Mouse (Mus musculus) thymus, postnatal 0 days (tissue): Measurements from ENCODE around the gene Dnm3. TPM values are rescaled to one million over a fixed set of nuclear protein-coding genes. Genes with fewer than 3 reads are reported as not detected.

Experiments used
- DNase-seq: peaks from one replicate; pipeline ENCODE4 v3.0.0-alpha.2; 2015; ENCODE audit warnings: low spot score
- microRNA counts: library from miRNA; unstranded; fragments of <30 nt; microRNA quantifications from one replicate; lab custom pipeline; 2015
- microRNA-seq: library from miRNA; unstranded; fragments of <30 nt; microRNA quantifications from one replicate; pipeline ENCODE4, GENCODE M21; 2016; ENCODE audit warnings: borderline number of aligned reads
- polyA plus RNA-seq: library from polyadenylated mRNA; unstranded; fragments of >200 nt; fragmentation: Nextera tagmentation; extraction: Ambion mirVana; gene quantifications from 2 replicates; pipeline ENCODE4 v1.2.1, GENCODE M21; 2015

The Dnm3 gene
- polyA plus RNA-seq, 1 experiment from 2014 or later, result 2.2 TPM

DNA sequence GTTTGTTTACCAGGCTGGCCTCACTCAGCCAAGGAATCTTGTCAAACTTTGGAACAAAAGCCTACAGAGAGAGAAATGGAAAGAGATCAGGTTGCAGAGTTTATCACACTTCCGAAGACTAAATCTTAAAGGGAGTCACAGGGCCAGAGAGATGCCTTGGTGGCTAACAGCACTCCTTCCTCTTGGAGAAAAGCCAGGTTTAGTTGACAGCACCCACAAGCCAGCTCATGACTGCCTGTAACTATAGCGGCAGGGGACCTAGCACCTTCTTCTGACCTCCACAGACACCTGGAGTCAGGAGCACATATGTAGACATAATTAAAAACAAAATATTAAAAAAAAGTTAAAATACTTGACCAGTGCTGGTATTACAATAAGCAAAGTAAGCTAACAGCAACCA lies 509.9 kb downstream of the Dnm3 start:
- no peak for DNase-seq

- DNase-seq, result peak; percentile 25
Measured at GRCm38 (mm10) chr1:161962465-161963377, 515.1 kb downstream of the Dnm3 start.

GRCm38 (mm10) chr1:161957964-161958950 lies 519.6 kb downstream of the Dnm3 start:
- DNase-seq, result no peak

GRCm38 (mm10) chr1:161955846-161956245 lies 522.0 kb downstream of the Dnm3 start:
- DNase-seq, result no peak

DNA sequence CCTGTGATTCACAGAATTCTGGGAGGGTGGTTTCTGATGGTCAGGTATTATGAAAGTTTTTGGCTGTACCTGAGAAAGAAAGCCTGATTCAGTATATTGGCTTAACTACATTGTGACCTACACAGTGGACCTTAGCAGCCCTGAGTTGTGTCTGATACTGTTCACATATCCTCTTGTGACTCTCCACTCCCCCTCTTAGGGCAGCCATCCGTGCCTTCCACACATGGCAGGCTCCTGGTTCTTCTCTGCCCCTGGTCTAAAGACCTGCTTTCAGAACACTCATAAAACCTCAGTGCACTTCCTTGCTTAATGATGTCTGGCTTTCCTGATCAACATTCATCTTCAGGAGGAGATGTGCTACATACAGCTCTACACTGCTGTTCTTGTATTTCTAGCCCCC lies 525.2 kb downstream of the Dnm3 start:
- no peak for DNase-seq

DNA sequence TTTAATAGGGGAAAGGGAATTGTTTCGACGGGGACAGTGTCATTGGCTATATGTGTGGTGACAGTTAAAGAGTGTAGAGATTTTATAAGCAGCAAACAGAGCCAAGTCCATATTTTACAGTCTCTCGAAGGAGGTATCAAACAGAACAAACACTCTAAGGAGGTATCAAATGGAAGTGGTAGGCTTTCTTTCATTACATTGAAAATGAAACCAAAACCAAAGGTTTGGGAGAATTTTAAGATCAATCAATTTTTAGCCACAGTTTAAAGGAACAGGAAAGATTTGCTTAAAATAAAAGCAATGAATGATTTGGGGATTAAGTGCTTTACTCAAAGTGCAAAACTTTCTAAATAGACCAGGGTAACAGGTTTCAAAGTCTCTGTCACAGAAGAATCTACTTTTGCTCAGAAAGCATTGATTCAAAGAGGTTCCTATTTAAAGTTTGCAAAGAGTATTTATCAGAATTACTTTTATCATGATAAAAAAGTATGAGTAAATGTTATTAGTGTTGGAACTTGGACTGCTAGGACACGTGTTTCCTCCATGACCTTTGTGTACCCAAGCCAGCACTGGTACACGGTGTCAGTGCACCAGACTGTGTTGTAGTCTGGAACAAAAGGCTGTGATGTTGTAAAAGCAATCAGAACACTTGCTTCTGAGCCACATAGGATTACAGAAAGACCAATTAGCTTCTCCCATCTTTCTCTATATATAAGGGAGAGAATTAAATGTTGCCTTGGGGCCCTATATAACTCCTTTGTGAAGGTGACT lies 526.6 kb downstream of the Dnm3 start:
- no peak for DNase-seq

- DNase-seq, result no peak
Measured at GRCm38 (mm10) chr1:161942082-161942481, 535.8 kb downstream of the Dnm3 start.

MicroRNA genes within 50 kb of the gene (microRNA counts, 519-probe panel; counts per million panel counts)
- microRNA mmu-miR-199a-3p (lab: Ali Mortazavi, UCI) (6,260 counts per million, percentile 91 among the panel's probes with 10 or more counts), microRNA mmu-miR-199a-5p (lab: Ali Mortazavi, UCI) (7,066 counts per million, percentile 93 among the panel's probes with 10 or more counts), microRNA mmu-miR-214 (lab: Ali Mortazavi, UCI) (473 counts per million, percentile 71 among the panel's probes with 10 or more counts)

Small RNA genes lying within 50 kb of the gene (microRNA-seq; reads per million reads assigned to microRNA genes)
- gene Mir199a-2, result 11.2 reads per million, percentile 19 among the genes with 10 or more reads in this experiment
- gene Mir214, result 878 reads per million, percentile 71 among the genes with 10 or more reads in this experiment

Other genes starting within 250 kb of the Dnm3 start
- 17.7 and 17.9 TPM in 2 replicates for gene Mettl13, start 70.5 kb upstream of the Dnm3 start, polyA plus RNA-seq
- 81.2 and 81.7 TPM in 2 replicates for gene Vamp4, start 92.5 kb upstream of the Dnm3 start, polyA plus RNA-seq
- gene Myoc, start 161.1 kb upstream of the Dnm3 start, polyA plus RNA-seq, result 0.23 and 0.24 TPM in 2 replicates
- gene Myocos, start 180.2 kb upstream of the Dnm3 start, polyA plus RNA-seq, result not detected in 2 replicates